Mouse (Mus musculus): ENCODE results near the gene Uchl5. TPM values are rescaled to one million over a fixed set of nuclear protein-coding genes. Genes with fewer than 3 reads are reported as not detected.

Gene Uchl5
- polyA plus RNA-seq, 1 experiment from 2014 or later, result 88.5 TPM

DNA sequence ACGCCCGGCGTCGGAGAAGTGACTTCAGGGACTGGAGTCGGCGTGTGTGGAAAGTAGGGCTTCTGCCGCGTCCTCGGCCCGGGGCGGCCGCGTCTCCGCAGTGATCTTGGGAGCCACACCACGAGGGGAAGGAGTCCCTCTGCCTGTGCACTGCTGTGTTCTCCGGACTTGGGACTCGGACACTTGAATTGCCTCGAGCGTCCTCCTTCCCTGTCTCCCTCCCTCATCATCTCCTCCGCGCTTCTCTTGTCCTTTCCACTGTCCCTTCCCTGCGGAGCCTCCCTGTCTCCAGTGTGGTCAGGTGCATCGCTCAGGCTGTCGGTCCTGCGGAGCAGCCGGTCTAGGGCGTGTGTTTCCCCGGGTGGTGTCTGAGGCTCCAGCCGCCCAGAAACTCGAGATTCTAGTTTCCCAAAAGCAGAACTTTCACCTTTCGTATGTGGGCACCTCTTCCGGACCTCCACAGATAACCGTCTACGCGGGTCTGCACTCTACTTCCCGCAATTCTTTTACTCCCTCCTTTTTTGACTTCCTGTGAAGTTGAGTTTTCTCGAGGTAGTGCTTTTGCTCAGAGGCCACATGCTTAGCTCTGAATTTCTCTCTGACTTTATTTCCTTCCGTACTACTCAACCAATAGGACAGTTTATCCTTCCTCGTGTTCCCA, 616 bp downstream of the Uchl5 start:
- Histone ChIP-seq H3K4me2 (replicated peaks; ENCODE audit: low read depth, low read length) (peak overlapping the region; percentile 94), H3K9me3 (ENCODE audit: low read length) (no peaks in the 10 kb centered on the region), H3K4me1 (ENCODE audit: insufficient read depth, low read length) (peaks cover 19% of the 10 kb centered on the region; the same call in 1 of the 2 replicates), H3K9ac (replicated peaks; ENCODE audit: low read length) (peak overlapping the region; percentile 92), H3K36me3 (ENCODE audit: insufficient read depth, low read length) (no peaks in the 10 kb centered on the region), H3K4me3 (ENCODE audit: low read length) (peak overlapping the region; percentile 92), H3K27ac (ENCODE audit: low read length) (peak overlapping the region; percentile 73), H3K27me3 (ENCODE audit: insufficient read depth, low read length) (no peaks in the 10 kb centered on the region)
- under 1% methylated on average over 39 of the region's 39 CpGs for WGBS
- ATAC-seq (ENCODE audit: low FRiP score, low TSS enrichment), result peak; percentile 58

- Histone ChIP-seq H3K4me3 (ENCODE audit: low read length) (no peak overlapping the region), H3K27ac (ENCODE audit: low read length) (no peak overlapping the region), H3K4me1 (ENCODE audit: insufficient read depth, low read length) (no peaks in the 10 kb centered on the region), H3K9ac (replicated peaks; ENCODE audit: low read length) (no peak overlapping the region), H3K9me3 (ENCODE audit: low read length) (no peaks in the 10 kb centered on the region), H3K4me2 (replicated peaks; ENCODE audit: low read depth, low read length) (no peak overlapping the region), H3K27me3 (ENCODE audit: insufficient read depth, low read length) (no peaks in the 10 kb centered on the region), H3K36me3 (ENCODE audit: insufficient read depth, low read length) (0 out of 2 replicates have a peak, but pooled peaks cover 3% of the 10 kb centered on the region)
- no peak for ATAC-seq (ENCODE audit: low FRiP score, low TSS enrichment)
- WGBS, result 80% methylated on average over 2 of the region's 2 CpGs
Measured at GRCm38 (mm10) chr1:143788584-143789227, 11.6 kb downstream of the Uchl5 start.

GRCm38 (mm10) chr1:143803537-143803936, 26.5 kb downstream of the Uchl5 start:
- Histone ChIP-seq H3K9ac (replicated peaks; ENCODE audit: low read length) (no peak overlapping the region), H3K27me3 (ENCODE audit: insufficient read depth, low read length) (no peaks in the 10 kb centered on the region), H3K4me3 (ENCODE audit: low read length) (no peak overlapping the region), H3K4me2 (replicated peaks; ENCODE audit: low read depth, low read length) (no peak overlapping the region), H3K36me3 (ENCODE audit: insufficient read depth, low read length) (peaks cover 15% of the 10 kb centered on the region), H3K27ac (ENCODE audit: low read length) (no peak overlapping the region), H3K4me1 (ENCODE audit: insufficient read depth, low read length) (no peaks in the 10 kb centered on the region), H3K9me3 (ENCODE audit: low read length) (no peaks in the 10 kb centered on the region; the same call in 1 of the 2 replicates)
- 38% methylated on average over 4 of the region's 4 CpGs for WGBS
- peak; percentile 57; the same call in 1 of the 2 replicates for ATAC-seq (ENCODE audit: low FRiP score, low TSS enrichment)

DNA sequence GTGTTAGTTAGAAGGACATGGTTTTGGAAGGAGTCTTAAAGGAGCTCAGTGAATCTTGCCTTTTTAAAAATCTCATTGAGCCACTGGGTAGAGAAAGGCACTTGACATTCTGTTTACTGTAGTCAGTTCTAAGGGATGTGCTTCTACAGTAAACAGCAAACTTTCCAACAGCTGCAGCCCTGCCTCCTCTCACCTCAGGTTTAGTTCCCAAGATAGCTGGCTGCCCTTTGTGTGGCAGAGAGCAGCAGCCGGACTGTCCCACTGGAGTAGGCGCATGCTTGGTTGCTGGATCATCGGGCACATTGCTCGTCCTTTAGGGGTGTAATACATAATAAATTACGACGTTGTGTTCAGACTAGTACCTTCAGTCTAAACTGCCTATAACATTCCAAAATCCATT, 32.0 kb downstream of the Uchl5 start:
- WGBS, result 77% methylated on average over 6 of the region's 6 CpGs
- no peak overlapping the region for H3K9ac ChIP-seq (replicated peaks; ENCODE audit: low read length)
- H3K27me3 ChIP-seq (ENCODE audit: insufficient read depth, low read length), result no peaks in the 10 kb centered on the region
- no peak overlapping the region for H3K27ac ChIP-seq (ENCODE audit: low read length)
- peaks cover 8% of the 10 kb centered on the region; the same call in 1 of the 2 replicates for H3K36me3 ChIP-seq (ENCODE audit: insufficient read depth, low read length)
- H3K4me3 ChIP-seq (ENCODE audit: low read length), result no peak overlapping the region
- H3K4me2 ChIP-seq (replicated peaks; ENCODE audit: low read depth, low read length), result no peak overlapping the region
- ATAC-seq (ENCODE audit: low FRiP score, low TSS enrichment), result no peak
- H3K9me3 ChIP-seq (ENCODE audit: low read length), result no peaks in the 10 kb centered on the region; the same call in 1 of the 2 replicates
- no peaks in the 10 kb centered on the region for H3K4me1 ChIP-seq (ENCODE audit: insufficient read depth, low read length)

DNA sequence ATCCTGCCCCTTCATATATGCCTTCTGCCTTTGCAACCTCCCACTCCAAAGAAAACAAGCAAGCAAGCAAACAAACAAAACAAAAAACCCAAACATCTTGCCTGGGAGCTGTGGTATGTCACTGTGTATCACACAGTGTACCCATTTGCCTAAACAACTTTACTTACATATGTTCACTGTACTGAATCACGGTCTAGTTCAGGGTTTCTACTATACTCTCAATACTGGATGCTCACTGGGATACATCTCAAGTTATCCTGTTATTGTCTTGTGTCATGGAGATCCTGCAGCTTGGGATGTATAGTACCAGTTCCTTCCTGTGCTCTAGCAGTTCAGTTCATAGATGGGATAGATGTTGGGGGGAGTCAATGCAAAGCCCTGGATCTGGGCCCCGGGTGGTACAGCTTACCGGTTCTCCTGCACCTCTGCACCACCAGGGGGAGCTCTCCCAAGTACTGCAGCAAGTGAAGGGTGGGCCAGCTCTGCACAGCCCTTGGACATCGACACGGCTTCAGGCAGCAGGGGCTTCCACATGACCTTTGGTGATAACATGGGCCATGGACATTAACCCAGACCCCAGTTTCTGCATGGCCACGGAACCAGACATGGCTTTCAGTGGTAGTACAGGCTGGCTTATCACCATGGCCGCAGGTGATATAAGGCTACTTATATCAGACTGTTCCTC, 36.7 kb downstream of the Uchl5 start:
- 44% methylated on average over 7 of the region's 7 CpGs for WGBS

DNA sequence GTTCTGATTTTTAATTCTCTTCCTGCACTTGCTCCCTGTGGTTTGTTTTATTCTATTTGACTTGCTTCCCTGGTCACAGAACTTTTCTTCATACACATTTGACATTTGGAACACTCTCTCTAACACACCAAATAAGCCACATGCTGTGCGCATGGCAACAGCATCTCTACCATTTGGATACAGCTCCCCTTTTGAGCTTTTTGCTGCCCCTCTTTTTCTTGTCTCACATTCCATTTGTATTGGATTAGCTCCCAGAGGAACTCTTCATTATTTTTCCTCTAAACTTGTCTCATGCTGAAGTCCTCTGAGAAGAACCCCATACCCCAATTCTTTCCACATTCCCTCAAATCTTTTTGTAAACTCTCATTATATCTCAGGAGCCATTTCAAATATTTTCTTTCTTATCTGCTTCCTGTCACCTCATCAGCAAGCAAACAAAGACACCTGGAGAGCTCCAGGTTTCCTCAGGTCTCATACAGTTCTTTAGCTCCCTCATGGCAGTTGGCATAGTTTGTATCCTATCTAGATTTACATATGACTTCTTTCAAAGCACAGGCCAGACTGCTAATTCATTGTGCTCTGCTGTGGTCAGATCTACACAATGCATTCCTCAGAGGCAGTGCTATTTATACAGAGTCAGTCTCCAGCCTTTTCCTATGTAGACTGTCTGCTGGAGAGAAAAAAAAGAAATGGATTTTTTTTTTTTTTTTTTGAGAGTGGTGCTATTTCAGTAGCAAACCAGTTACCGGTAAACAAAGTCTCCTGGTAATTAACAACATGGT, 43.2 kb downstream of the Uchl5 start:
- WGBS, result 87% methylated on average over 2 of the region's 2 CpGs
- no peak overlapping the region for H3K4me2 ChIP-seq (replicated peaks; ENCODE audit: low read depth, low read length)
- H3K9me3 ChIP-seq (ENCODE audit: low read length), result no peaks in the 10 kb centered on the region
- ATAC-seq (ENCODE audit: low FRiP score, low TSS enrichment), result no peak
- H3K4me3 ChIP-seq (ENCODE audit: low read length), result no peak overlapping the region
- no peak overlapping the region for H3K27ac ChIP-seq (ENCODE audit: low read length)
- H3K27me3 ChIP-seq (ENCODE audit: insufficient read depth, low read length), result no peaks in the 10 kb centered on the region
- no peaks in the 10 kb centered on the region for H3K36me3 ChIP-seq (ENCODE audit: insufficient read depth, low read length)
- no peaks in the 10 kb centered on the region for H3K4me1 ChIP-seq (ENCODE audit: insufficient read depth, low read length)
- no peak overlapping the region for H3K9ac ChIP-seq (replicated peaks; ENCODE audit: low read length)

More for the DNA sequence above, 36.7 kb downstream of the Uchl5 start:
- Histone ChIP-seq H3K9me3 (ENCODE audit: low read length) (no peaks in the 10 kb centered on the region), H3K4me3 (ENCODE audit: low read length) (no peak overlapping the region), H3K36me3 (ENCODE audit: insufficient read depth, low read length) (no peaks in the 10 kb centered on the region), H3K4me2 (replicated peaks; ENCODE audit: low read depth, low read length) (no peak overlapping the region), H3K9ac (replicated peaks; ENCODE audit: low read length) (no peak overlapping the region), H3K4me1 (ENCODE audit: insufficient read depth, low read length) (no peaks in the 10 kb centered on the region), H3K27me3 (ENCODE audit: insufficient read depth, low read length) (no peaks in the 10 kb centered on the region), H3K27ac (ENCODE audit: low read length) (no peak overlapping the region)
- ATAC-seq (ENCODE audit: low FRiP score, low TSS enrichment), result peak; percentile 94

DNA sequence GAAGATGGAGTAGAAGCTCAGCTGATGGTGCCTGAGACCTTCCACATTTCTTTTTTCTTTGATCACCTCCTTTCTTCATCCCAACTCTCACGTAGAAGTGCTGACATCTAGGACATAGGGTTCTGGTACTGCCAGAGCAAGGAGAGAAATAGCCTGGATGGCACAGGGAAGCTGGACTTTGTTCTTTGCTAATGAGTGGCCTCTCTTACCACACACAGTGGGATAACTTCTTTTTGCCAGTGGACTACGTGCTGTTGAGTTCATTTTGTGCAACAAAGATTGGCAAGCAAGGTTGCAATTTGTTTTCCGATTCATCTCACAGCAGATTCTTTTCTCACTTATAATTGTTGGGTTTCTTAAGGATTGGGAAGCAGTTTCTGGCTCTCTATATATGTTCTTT, 45.6 kb downstream of the Uchl5 start:
- Histone ChIP-seq H3K4me3 (ENCODE audit: low read length) (no peak overlapping the region), H3K9me3 (ENCODE audit: low read length) (no peaks in the 10 kb centered on the region), H3K4me2 (replicated peaks; ENCODE audit: low read depth, low read length) (no peak overlapping the region), H3K9ac (replicated peaks; ENCODE audit: low read length) (no peak overlapping the region), H3K36me3 (ENCODE audit: insufficient read depth, low read length) (no peaks in the 10 kb centered on the region), H3K4me1 (ENCODE audit: insufficient read depth, low read length) (no peaks in the 10 kb centered on the region), H3K27me3 (ENCODE audit: insufficient read depth, low read length) (no peaks in the 10 kb centered on the region), H3K27ac (ENCODE audit: low read length) (no peak overlapping the region)
- no peak for ATAC-seq (ENCODE audit: low FRiP score, low TSS enrichment)
- WGBS, result 84% methylated on average over 3 of the region's 3 CpGs

GRCm38 (mm10) chr1:143830713-143831112, 53.6 kb downstream of the Uchl5 start:
- Histone ChIP-seq H3K27me3 (ENCODE audit: insufficient read depth, low read length) (no peaks in the 10 kb centered on the region), H3K9ac (replicated peaks; ENCODE audit: low read length) (no peak overlapping the region), H3K36me3 (ENCODE audit: insufficient read depth, low read length) (no peaks in the 10 kb centered on the region), H3K9me3 (ENCODE audit: low read length) (no peaks in the 10 kb centered on the region), H3K4me2 (replicated peaks; ENCODE audit: low read depth, low read length) (no peak overlapping the region), H3K4me1 (ENCODE audit: insufficient read depth, low read length) (no peaks in the 10 kb centered on the region), H3K4me3 (ENCODE audit: low read length) (no peak overlapping the region), H3K27ac (ENCODE audit: low read length) (no peak overlapping the region)
- no peak for ATAC-seq (ENCODE audit: low FRiP score, low TSS enrichment)
- 64% methylated on average over 3 of the region's 3 CpGs for WGBS

GRCm38 (mm10) chr1:143836363-143837182, 59.5 kb downstream of the Uchl5 start:
- no peak overlapping the region for H3K4me3 ChIP-seq (ENCODE audit: low read length)
- no peaks in the 10 kb centered on the region for H3K36me3 ChIP-seq (ENCODE audit: insufficient read depth, low read length)
- H3K9ac ChIP-seq (replicated peaks; ENCODE audit: low read length), result no peak overlapping the region
- H3K4me1 ChIP-seq (ENCODE audit: insufficient read depth, low read length), result no peaks in the 10 kb centered on the region
- 48% methylated on average over 7 of the region's 7 CpGs for WGBS
- no peak overlapping the region for H3K27ac ChIP-seq (ENCODE audit: low read length)
- no peak for ATAC-seq (ENCODE audit: low FRiP score, low TSS enrichment)
- no peak overlapping the region for H3K4me2 ChIP-seq (replicated peaks; ENCODE audit: low read depth, low read length)
- H3K27me3 ChIP-seq (ENCODE audit: insufficient read depth, low read length), result no peaks in the 10 kb centered on the region
- H3K9me3 ChIP-seq (ENCODE audit: low read length), result no peaks in the 10 kb centered on the region
